Mouse (Mus musculus): ENCODE measurements around the gene Slc48a1. TPM values are rescaled to one million over a fixed set of nuclear protein-coding genes. Genes with fewer than 3 reads are reported as not detected.

Gene Slc48a1
- polyA plus RNA-seq, 1 experiment from 2014 or later = 122 TPM

- Histone ChIP-seq H3K9me3 (ENCODE audit: control insufficient read depth, low read length) (no peaks in the 10 kb centered on the region), H3K4me3 (ENCODE audit: low read length) (no peak overlapping the region), H3K4me2 (ENCODE audit: low read length) (no peak overlapping the region), H3K36me3 (ENCODE audit: control insufficient read depth, insufficient read depth, low read length) (peaks cover 18% of the 10 kb centered on the region), H3K27me3 (replicated peaks; ENCODE audit: control insufficient read depth, insufficient read depth, low read length) (no peaks in the 10 kb centered on the region), H3K27ac (ENCODE audit: low read depth, low read length) (no peak overlapping the region), H3K9ac (ENCODE audit: low read depth, low read length) (no peak overlapping the region; the same call in 1 of the 2 replicates), H3K4me1 (ENCODE audit: control insufficient read depth, insufficient read depth, low read depth, low read length) (peaks cover 20% of the 10 kb centered on the region)
- WGBS = 82% methylated on average over 11 of the region's 11 CpGs
- no peak for ATAC-seq
Measured at GRCm38 (mm10) chr15:97799446-97799845, 21.1 kb downstream of the Slc48a1 start.

- Histone ChIP-seq H3K9me3 (ENCODE audit: control insufficient read depth, low read length) (no peaks in the 10 kb centered on the region), H3K27me3 (replicated peaks; ENCODE audit: control insufficient read depth, insufficient read depth, low read length) (no peaks in the 10 kb centered on the region), H3K9ac (ENCODE audit: low read depth, low read length) (no peak overlapping the region), H3K4me3 (ENCODE audit: low read length) (no peak overlapping the region), H3K4me1 (ENCODE audit: control insufficient read depth, insufficient read depth, low read depth, low read length) (peaks cover 20% of the 10 kb centered on the region), H3K27ac (ENCODE audit: low read depth, low read length) (no peak overlapping the region), H3K4me2 (ENCODE audit: low read length) (no peak overlapping the region), H3K36me3 (ENCODE audit: control insufficient read depth, insufficient read depth, low read length) (peaks cover 8% of the 10 kb centered on the region; the same call in 1 of the 2 replicates)
- WGBS = 78% methylated on average over 13 of the region's 13 CpGs
- no peak for ATAC-seq
Measured at GRCm38 (mm10) chr15:97800853-97801252, 22.5 kb downstream of the Slc48a1 start.

GRCm38 (mm10) chr15:97801811-97802210 is 23.5 kb downstream of the Slc48a1 start:
- Histone ChIP-seq H3K36me3 (ENCODE audit: control insufficient read depth, insufficient read depth, low read length) (peaks cover 9% of the 10 kb centered on the region), H3K9me3 (ENCODE audit: control insufficient read depth, low read length) (no peaks in the 10 kb centered on the region), H3K27ac (ENCODE audit: low read depth, low read length) (no peak overlapping the region; the same call in 1 of the 2 replicates), H3K4me2 (ENCODE audit: low read length) (peak overlapping the region; percentile 51), H3K9ac (ENCODE audit: low read depth, low read length) (no peak overlapping the region), H3K4me3 (ENCODE audit: low read length) (peak overlapping the region; percentile 29; the same call in 1 of the 2 replicates), H3K27me3 (replicated peaks; ENCODE audit: control insufficient read depth, insufficient read depth, low read length) (no peaks in the 10 kb centered on the region), H3K4me1 (ENCODE audit: control insufficient read depth, insufficient read depth, low read depth, low read length) (peaks cover 20% of the 10 kb centered on the region)
- WGBS = 70% methylated on average over 7 of the region's 7 CpGs
- peak; percentile 10; the same call in 1 of the 2 replicates for ATAC-seq

- Histone ChIP-seq H3K27me3 (replicated peaks; ENCODE audit: control insufficient read depth, insufficient read depth, low read length) (no peaks in the 10 kb centered on the region), H3K36me3 (ENCODE audit: control insufficient read depth, insufficient read depth, low read length) (peaks cover 14% of the 10 kb centered on the region), H3K4me1 (ENCODE audit: control insufficient read depth, insufficient read depth, low read depth, low read length) (peaks cover 20% of the 10 kb centered on the region), H3K4me2 (ENCODE audit: low read length) (peak overlapping the region; percentile 51), H3K9ac (ENCODE audit: low read depth, low read length) (peak overlapping the region; percentile 60), H3K9me3 (ENCODE audit: control insufficient read depth, low read length) (no peaks in the 10 kb centered on the region), H3K4me3 (ENCODE audit: low read length) (peak overlapping the region; percentile 29), H3K27ac (ENCODE audit: low read depth, low read length) (peak overlapping the region; percentile 26)
- ATAC-seq = peak; percentile 83
- WGBS = 10% methylated on average over 13 of the region's 13 CpGs
Measured at GRCm38 (mm10) chr15:97802575-97802974, 24.3 kb downstream of the Slc48a1 start.

GRCm38 (mm10) chr15:97807867-97808266 is 29.5 kb downstream of the Slc48a1 start:
- peaks cover 13% of the 10 kb centered on the region for H3K4me1 ChIP-seq (ENCODE audit: control insufficient read depth, insufficient read depth, low read depth, low read length)
- H3K4me3 ChIP-seq (ENCODE audit: low read length) = no peak overlapping the region
- no peak overlapping the region for H3K9ac ChIP-seq (ENCODE audit: low read depth, low read length)
- no peak overlapping the region for H3K4me2 ChIP-seq (ENCODE audit: low read length)
- no peaks in the 10 kb centered on the region for H3K9me3 ChIP-seq (ENCODE audit: control insufficient read depth, low read length)
- WGBS = 75% methylated on average over 12 of the region's 12 CpGs
- no peaks in the 10 kb centered on the region for H3K27me3 ChIP-seq (replicated peaks; ENCODE audit: control insufficient read depth, insufficient read depth, low read length)
- H3K27ac ChIP-seq (ENCODE audit: low read depth, low read length) = no peak overlapping the region
- no peak for ATAC-seq
- peaks cover 33% of the 10 kb centered on the region for H3K36me3 ChIP-seq (ENCODE audit: control insufficient read depth, insufficient read depth, low read length)

GRCm38 (mm10) chr15:97808532-97808931 is 30.2 kb downstream of the Slc48a1 start:
- ATAC-seq = no peak
- Histone ChIP-seq H3K4me3 (ENCODE audit: low read length) (no peak overlapping the region), H3K9me3 (ENCODE audit: control insufficient read depth, low read length) (no peaks in the 10 kb centered on the region), H3K36me3 (ENCODE audit: control insufficient read depth, insufficient read depth, low read length) (peaks cover 33% of the 10 kb centered on the region), H3K27me3 (replicated peaks; ENCODE audit: control insufficient read depth, insufficient read depth, low read length) (no peaks in the 10 kb centered on the region), H3K27ac (ENCODE audit: low read depth, low read length) (no peak overlapping the region), H3K9ac (ENCODE audit: low read depth, low read length) (no peak overlapping the region), H3K4me2 (ENCODE audit: low read length) (no peak overlapping the region), H3K4me1 (ENCODE audit: control insufficient read depth, insufficient read depth, low read depth, low read length) (peaks cover 18% of the 10 kb centered on the region)
- WGBS = 89% methylated on average over 14 of the region's 14 CpGs

- Histone ChIP-seq H3K36me3 (ENCODE audit: control insufficient read depth, insufficient read depth, low read length) (peaks cover 33% of the 10 kb centered on the region), H3K4me3 (ENCODE audit: low read length) (no peak overlapping the region), H3K4me2 (ENCODE audit: low read length) (no peak overlapping the region), H3K9me3 (ENCODE audit: control insufficient read depth, low read length) (no peaks in the 10 kb centered on the region), H3K27me3 (replicated peaks; ENCODE audit: control insufficient read depth, insufficient read depth, low read length) (no peaks in the 10 kb centered on the region), H3K9ac (ENCODE audit: low read depth, low read length) (no peak overlapping the region; the same call in 1 of the 2 replicates), H3K4me1 (ENCODE audit: control insufficient read depth, insufficient read depth, low read depth, low read length) (peaks cover 20% of the 10 kb centered on the region), H3K27ac (ENCODE audit: low read depth, low read length) (no peak overlapping the region)
- ATAC-seq = no peak
- WGBS = 85% methylated on average over 14 of the region's 14 CpGs
Measured at GRCm38 (mm10) chr15:97809206-97809605, 30.9 kb downstream of the Slc48a1 start.

GRCm38 (mm10) chr15:97809942-97810341 is 31.6 kb downstream of the Slc48a1 start:
- 87% methylated on average over 5 of the region's 5 CpGs for WGBS
- Histone ChIP-seq H3K27me3 (replicated peaks; ENCODE audit: control insufficient read depth, insufficient read depth, low read length) (no peaks in the 10 kb centered on the region), H3K4me3 (ENCODE audit: low read length) (no peak overlapping the region), H3K9ac (ENCODE audit: low read depth, low read length) (no peak overlapping the region), H3K36me3 (ENCODE audit: control insufficient read depth, insufficient read depth, low read length) (peaks cover 31% of the 10 kb centered on the region), H3K27ac (ENCODE audit: low read depth, low read length) (no peak overlapping the region), H3K9me3 (ENCODE audit: control insufficient read depth, low read length) (no peaks in the 10 kb centered on the region), H3K4me2 (ENCODE audit: low read length) (no peak overlapping the region), H3K4me1 (ENCODE audit: control insufficient read depth, insufficient read depth, low read depth, low read length) (peaks cover 20% of the 10 kb centered on the region)
- no peak for ATAC-seq

- no peak overlapping the region for H3K4me3 ChIP-seq (ENCODE audit: low read length)
- 93% methylated on average over 5 of the region's 5 CpGs for WGBS
- H3K9me3 ChIP-seq (ENCODE audit: control insufficient read depth, low read length) = no peaks in the 10 kb centered on the region
- no peak overlapping the region for H3K27ac ChIP-seq (ENCODE audit: low read depth, low read length)
- no peak for ATAC-seq
- H3K36me3 ChIP-seq (ENCODE audit: control insufficient read depth, insufficient read depth, low read length) = peaks cover 31% of the 10 kb centered on the region
- no peaks in the 10 kb centered on the region for H3K27me3 ChIP-seq (replicated peaks; ENCODE audit: control insufficient read depth, insufficient read depth, low read length)
- H3K9ac ChIP-seq (ENCODE audit: low read depth, low read length) = no peak overlapping the region
- peaks cover 20% of the 10 kb centered on the region for H3K4me1 ChIP-seq (ENCODE audit: control insufficient read depth, insufficient read depth, low read depth, low read length)
- no peak overlapping the region for H3K4me2 ChIP-seq (ENCODE audit: low read length)
Measured at GRCm38 (mm10) chr15:97810399-97810798, 32.1 kb downstream of the Slc48a1 start.

- no peak overlapping the region for H3K4me3 ChIP-seq (ENCODE audit: low read length)
- ATAC-seq = no peak
- no peaks in the 10 kb centered on the region for H3K27me3 ChIP-seq (replicated peaks; ENCODE audit: control insufficient read depth, insufficient read depth, low read length)
- H3K4me1 ChIP-seq (ENCODE audit: control insufficient read depth, insufficient read depth, low read depth, low read length) = peaks cover 20% of the 10 kb centered on the region
- no peaks in the 10 kb centered on the region for H3K9me3 ChIP-seq (ENCODE audit: control insufficient read depth, low read length)
- H3K36me3 ChIP-seq (ENCODE audit: control insufficient read depth, insufficient read depth, low read length) = peaks cover 30% of the 10 kb centered on the region
- H3K4me2 ChIP-seq (ENCODE audit: low read length) = no peak overlapping the region
- WGBS = 82% methylated on average over 9 of the region's 9 CpGs
- no peak overlapping the region for H3K9ac ChIP-seq (ENCODE audit: low read depth, low read length)
- H3K27ac ChIP-seq (ENCODE audit: low read depth, low read length) = no peak overlapping the region
Measured at GRCm38 (mm10) chr15:97811307-97811706, 33.0 kb downstream of the Slc48a1 start.

Data from hindbrain, embryonic 16.5 days (tissue).